Mouse (Mus musculus) hindbrain, embryonic 12.5 days (tissue): ENCODE results near the gene Sept9. TPM values are rescaled to one million over a fixed set of nuclear protein-coding genes. Genes with fewer than 3 reads are reported as not detected.

Experiments used
- ATAC-seq: fragments of 200-750 bp; cut with Nextera tagmentation; 2 replicates; pipeline ENCODE4 v1.8.0; 2017; ENCODE audit warnings: moderate TSS enrichment; ENCODE audit not compliant: low FRiP score
- H3K27ac ChIP-seq: fragments of 300-500 bp; sonication (generic); 2 replicates; pipeline ENCODE4 v1.5.1; 2016; ENCODE audit warnings: mild to moderate bottlenecking
- H3K27me3 ChIP-seq: fragments of 300-500 bp; sonication (generic); 2 replicates; pipeline ENCODE4 v1.6.1; 2016; ENCODE audit warnings: mild to moderate bottlenecking
- H3K36me3 ChIP-seq: fragments of 300-500 bp; sonication (generic); 2 replicates; pipeline ENCODE4 v1.6.1; 2016; ENCODE audit warnings: mild to moderate bottlenecking
- H3K4me1 ChIP-seq: fragments of 300-500 bp; sonication (generic); 2 replicates; pipeline ENCODE4 v1.6.1; 2016
- H3K4me2 ChIP-seq: fragments of 300-500 bp; sonication (generic); replicated peaks from 2 replicates; pipeline ENCODE4 v1.6.1; 2016; ENCODE audit warnings: mild to moderate bottlenecking
- H3K4me3 ChIP-seq: fragments of 300-500 bp; sonication (generic); 2 replicates; pipeline ENCODE4 v1.5.1; 2016; ENCODE audit warnings: mild to moderate bottlenecking
- H3K9ac ChIP-seq: fragments of 300-500 bp; sonication (generic); 2 replicates; pipeline ENCODE4 v1.6.1; 2016; ENCODE audit warnings: mild to moderate bottlenecking, moderate library complexity
- H3K9me3 ChIP-seq: fragments of 300-500 bp; sonication (generic); replicated peaks from 2 replicates; pipeline ENCODE4 v1.6.1; 2016; ENCODE audit warnings: mild to moderate bottlenecking
- WGBS: fragments of 180-500 bp; shearing (Covaris S2); methylation state at CpG from one replicate; pipeline ENCODE4 v1.1.7; 2016; 5-methylcytosine and 5-hydroxymethylcytosine counted together
- polyA plus RNA-seq: library from polyadenylated mRNA; unstranded; fragments of >200 nt; fragmentation: Nextera tagmentation; extraction: Ambion mirVana; gene quantifications from 2 replicates; pipeline ENCODE4 v1.2.1, GENCODE M21; 2016

The Sept9 gene
- polyA plus RNA-seq, 1 experiment from 2014 or later, result 165 TPM

DNA sequence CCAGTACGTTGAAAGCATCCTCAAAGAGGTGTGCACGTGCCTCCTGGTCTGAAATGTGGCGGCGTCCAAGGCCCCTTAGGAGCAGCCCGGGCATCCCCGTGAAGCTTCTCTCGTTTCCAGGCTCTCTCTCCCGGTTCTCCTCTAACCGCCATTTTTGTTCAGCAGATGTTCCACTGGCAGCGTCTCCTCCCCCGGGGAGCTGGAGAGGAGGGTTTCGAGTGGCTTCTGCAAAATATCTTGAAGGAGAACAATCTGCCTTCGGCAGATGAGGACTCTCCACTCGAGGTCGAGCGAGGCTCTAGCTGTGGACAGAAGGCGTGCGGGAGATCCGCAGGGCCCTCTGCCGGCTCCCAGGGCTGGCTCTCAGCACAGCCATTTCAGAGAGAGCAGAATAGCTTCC lies 173.7 kb downstream of the Sept9 start:
- no peak overlapping the region for H3K4me2 ChIP-seq
- H3K27me3 ChIP-seq, result 0 out of 2 replicates have a peak, but pooled peaks cover 2% of the 10 kb centered on the region
- peaks cover 15% of the 10 kb centered on the region for H3K4me1 ChIP-seq
- H3K27ac ChIP-seq, result no peak overlapping the region
- H3K9me3 ChIP-seq, result no peaks in the 10 kb centered on the region
- no peak for ATAC-seq
- 0 out of 2 replicates have a peak overlapping the region, but pooled peaks have one; percentile 13 for H3K9ac ChIP-seq
- no peaks in the 10 kb centered on the region for H3K36me3 ChIP-seq
- WGBS, result 75% methylated on average over 20 of the region's 20 CpGs
- no peak overlapping the region for H3K4me3 ChIP-seq

- H3K4me2 ChIP-seq, result no peak overlapping the region
- H3K4me1 ChIP-seq, result peaks cover 15% of the 10 kb centered on the region
- 28% methylated on average over 4 of the region's 4 CpGs for WGBS
- ATAC-seq, result no peak
- H3K27ac ChIP-seq, result no peak overlapping the region
- H3K9ac ChIP-seq, result no peak overlapping the region
- no peaks in the 10 kb centered on the region for H3K9me3 ChIP-seq
- H3K36me3 ChIP-seq, result no peaks in the 10 kb centered on the region
- 0 out of 2 replicates have a peak, but pooled peaks cover 2% of the 10 kb centered on the region for H3K27me3 ChIP-seq
- no peak overlapping the region for H3K4me3 ChIP-seq
Observed at GRCm38 (mm10) chr11:117373870-117374269, 174.4 kb downstream of the Sept9 start.

DNA sequence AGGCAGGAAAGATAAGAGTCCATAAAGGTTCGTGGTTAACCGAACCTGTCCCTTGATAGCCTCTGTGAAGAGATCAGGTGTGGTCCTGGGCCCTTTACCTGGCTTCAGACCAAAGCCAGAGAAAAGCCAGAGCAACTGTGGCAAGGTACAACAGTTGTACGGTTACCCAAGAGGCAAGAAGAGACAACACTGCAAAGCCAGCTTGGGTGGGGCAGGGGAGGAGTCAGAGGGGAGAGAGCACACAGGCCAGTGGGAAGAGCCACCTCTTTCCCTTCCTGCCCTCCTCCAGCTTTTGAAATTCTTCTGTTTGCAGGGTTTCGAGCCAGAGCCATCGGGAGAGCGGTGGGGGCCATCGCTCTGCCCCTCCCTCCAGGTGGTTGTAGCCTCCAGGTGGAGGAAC lies 174.8 kb downstream of the Sept9 start:
- H3K4me1 ChIP-seq, result peaks cover 15% of the 10 kb centered on the region
- H3K9ac ChIP-seq, result no peak overlapping the region
- H3K9me3 ChIP-seq, result no peaks in the 10 kb centered on the region
- no peak overlapping the region for H3K4me3 ChIP-seq
- H3K36me3 ChIP-seq, result no peaks in the 10 kb centered on the region
- no peak overlapping the region for H3K4me2 ChIP-seq
- no peak for ATAC-seq
- 62% methylated on average over 7 of the region's 7 CpGs for WGBS
- no peak overlapping the region for H3K27ac ChIP-seq
- 0 out of 2 replicates have a peak, but pooled peaks cover 2% of the 10 kb centered on the region for H3K27me3 ChIP-seq

GRCm38 (mm10) chr11:117379774-117380173 lies 180.3 kb downstream of the Sept9 start:
- no peak overlapping the region for H3K9ac ChIP-seq
- WGBS, result 78% methylated on average over 5 of the region's 5 CpGs
- H3K9me3 ChIP-seq, result no peaks in the 10 kb centered on the region
- peaks cover 24% of the 10 kb centered on the region for H3K27me3 ChIP-seq
- H3K4me1 ChIP-seq, result peaks cover 6% of the 10 kb centered on the region
- no peak overlapping the region for H3K27ac ChIP-seq
- H3K36me3 ChIP-seq, result no peaks in the 10 kb centered on the region
- H3K4me2 ChIP-seq, result no peak overlapping the region
- ATAC-seq, result no peak
- no peak overlapping the region for H3K4me3 ChIP-seq

GRCm38 (mm10) chr11:117384235-117384634 lies 184.8 kb downstream of the Sept9 start:
- H3K4me1 ChIP-seq, result peaks cover 16% of the 10 kb centered on the region
- no peak overlapping the region for H3K4me2 ChIP-seq
- 42% methylated on average over 9 of the region's 9 CpGs for WGBS
- ATAC-seq, result no peak
- H3K9me3 ChIP-seq, result no peaks in the 10 kb centered on the region
- no peaks in the 10 kb centered on the region for H3K36me3 ChIP-seq
- no peak overlapping the region for H3K9ac ChIP-seq
- no peak overlapping the region for H3K27ac ChIP-seq
- H3K27me3 ChIP-seq, result peaks cover 27% of the 10 kb centered on the region
- no peak overlapping the region for H3K4me3 ChIP-seq

- ATAC-seq, result peak; percentile 79
- H3K27me3 ChIP-seq, result peaks cover 27% of the 10 kb centered on the region
- H3K4me1 ChIP-seq, result peaks cover 18% of the 10 kb centered on the region
- 3% methylated on average over 16 of the region's 16 CpGs for WGBS
- H3K27ac ChIP-seq, result no peak overlapping the region
- no peaks in the 10 kb centered on the region for H3K9me3 ChIP-seq
- no peak overlapping the region for H3K4me3 ChIP-seq
- no peak overlapping the region; the same call in 1 of the 2 replicates for H3K4me2 ChIP-seq
- no peaks in the 10 kb centered on the region for H3K36me3 ChIP-seq
- H3K9ac ChIP-seq, result no peak overlapping the region
Observed at GRCm38 (mm10) chr11:117384897-117385296, 185.4 kb downstream of the Sept9 start.

- H3K27ac ChIP-seq, result no peak overlapping the region
- no peaks in the 10 kb centered on the region for H3K9me3 ChIP-seq
- H3K36me3 ChIP-seq, result no peaks in the 10 kb centered on the region
- no peak overlapping the region for H3K9ac ChIP-seq
- peaks cover 27% of the 10 kb centered on the region for H3K27me3 ChIP-seq
- H3K4me3 ChIP-seq, result no peak overlapping the region
- 52% methylated on average over 15 of the region's 15 CpGs for WGBS
- no peak for ATAC-seq
- H3K4me2 ChIP-seq, result no peak overlapping the region; the same call in 1 of the 2 replicates
- peaks cover 21% of the 10 kb centered on the region for H3K4me1 ChIP-seq
Observed at GRCm38 (mm10) chr11:117385331-117386103, 186.1 kb downstream of the Sept9 start.

DNA sequence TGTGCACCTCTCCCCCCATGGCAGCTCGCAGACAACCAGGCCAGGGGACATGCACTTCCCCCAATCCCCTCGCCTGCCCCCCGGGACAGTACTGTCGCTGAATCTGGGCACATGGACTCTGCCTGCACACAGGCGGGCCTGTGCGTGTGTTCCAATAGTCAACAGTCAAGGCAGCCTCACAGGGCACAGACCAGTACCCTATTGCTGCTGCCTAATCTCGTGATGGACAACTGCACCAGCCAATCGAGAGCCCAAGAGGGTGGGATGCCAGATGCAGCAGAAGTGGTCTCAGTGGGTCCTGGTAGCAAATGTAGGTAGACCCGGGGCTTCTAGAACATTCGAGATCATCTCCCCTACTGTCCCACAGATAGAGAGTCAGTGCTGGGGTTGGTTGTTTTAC lies 187.8 kb downstream of the Sept9 start:
- Histone ChIP-seq H3K9ac (no peak overlapping the region), H3K4me3 (no peak overlapping the region), H3K9me3 (no peaks in the 10 kb centered on the region), H3K27ac (no peak overlapping the region), H3K36me3 (no peaks in the 10 kb centered on the region), H3K4me1 (peaks cover 28% of the 10 kb centered on the region), H3K27me3 (peaks cover 24% of the 10 kb centered on the region), H3K4me2 (no peak overlapping the region)
- ATAC-seq, result no peak
- 78% methylated on average over 10 of the region's 10 CpGs for WGBS

DNA sequence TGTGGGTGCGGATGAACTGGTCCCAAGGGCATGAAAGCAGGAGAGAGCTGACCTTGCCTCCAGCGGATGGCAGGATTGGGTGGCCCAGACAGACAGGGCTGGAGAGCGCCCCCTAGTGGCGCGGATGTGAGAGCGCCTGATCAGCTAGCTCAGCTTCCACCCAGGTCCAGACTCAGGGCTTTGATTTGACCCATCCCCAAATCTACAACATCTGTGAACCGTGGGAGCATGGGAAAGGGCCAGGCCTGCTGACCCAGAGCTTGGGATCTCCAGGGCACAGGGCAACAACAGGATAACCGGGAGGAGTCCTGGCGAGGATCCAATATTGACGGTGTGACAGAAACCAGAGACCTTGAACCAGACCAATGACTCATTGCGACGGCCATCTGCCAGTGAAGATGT lies 190.5 kb downstream of the Sept9 start:
- H3K27ac ChIP-seq, result no peak overlapping the region
- no peak for ATAC-seq
- H3K4me3 ChIP-seq, result no peak overlapping the region
- peaks cover 35% of the 10 kb centered on the region for H3K4me1 ChIP-seq
- H3K9ac ChIP-seq, result no peak overlapping the region
- no peak overlapping the region for H3K4me2 ChIP-seq
- 38% methylated on average over 12 of the region's 12 CpGs for WGBS
- no peaks in the 10 kb centered on the region for H3K36me3 ChIP-seq
- H3K9me3 ChIP-seq, result no peaks in the 10 kb centered on the region
- H3K27me3 ChIP-seq, result peaks cover 8% of the 10 kb centered on the region

GRCm38 (mm10) chr11:117390774-117391534 lies 191.5 kb downstream of the Sept9 start:
- H3K4me2 ChIP-seq, result no peak overlapping the region
- H3K36me3 ChIP-seq, result no peaks in the 10 kb centered on the region
- peaks cover 37% of the 10 kb centered on the region for H3K4me1 ChIP-seq
- H3K4me3 ChIP-seq, result no peak overlapping the region
- no peak overlapping the region for H3K9ac ChIP-seq
- no peak for ATAC-seq
- H3K27ac ChIP-seq, result no peak overlapping the region
- peaks cover 8% of the 10 kb centered on the region for H3K27me3 ChIP-seq
- WGBS, result 25% methylated on average over 7 of the region's 7 CpGs
- no peaks in the 10 kb centered on the region for H3K9me3 ChIP-seq

DNA sequence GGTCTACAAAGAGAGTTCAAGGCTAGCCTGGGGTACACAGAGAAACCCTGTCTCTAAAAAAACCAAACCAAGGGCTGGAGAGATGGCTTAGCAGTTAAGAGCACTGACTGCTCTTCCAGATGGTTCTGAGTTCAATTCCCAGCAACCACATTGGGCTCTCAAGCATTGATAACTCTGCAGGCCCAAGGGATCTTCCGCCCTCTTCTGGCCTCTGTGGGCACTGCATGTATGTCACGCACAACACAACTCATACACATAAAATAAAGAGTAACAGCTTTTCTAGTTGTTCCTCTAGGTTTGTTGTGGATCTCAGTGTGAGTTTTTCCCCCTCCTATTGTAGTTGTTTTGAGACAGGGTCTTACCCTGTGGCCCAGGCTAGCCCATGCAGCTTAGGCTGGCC lies 192.8 kb downstream of the Sept9 start:
- Histone ChIP-seq H3K4me3 (no peak overlapping the region), H3K27me3 (peaks cover 11% of the 10 kb centered on the region; the same call in 1 of the 2 replicates), H3K4me2 (no peak overlapping the region), H3K27ac (no peak overlapping the region), H3K9ac (no peak overlapping the region), H3K4me1 (peaks cover 32% of the 10 kb centered on the region), H3K36me3 (no peaks in the 10 kb centered on the region), H3K9me3 (no peaks in the 10 kb centered on the region)
- ATAC-seq, result no peak
- WGBS, result 80% methylated on average over 2 of the region's 2 CpGs

DNA sequence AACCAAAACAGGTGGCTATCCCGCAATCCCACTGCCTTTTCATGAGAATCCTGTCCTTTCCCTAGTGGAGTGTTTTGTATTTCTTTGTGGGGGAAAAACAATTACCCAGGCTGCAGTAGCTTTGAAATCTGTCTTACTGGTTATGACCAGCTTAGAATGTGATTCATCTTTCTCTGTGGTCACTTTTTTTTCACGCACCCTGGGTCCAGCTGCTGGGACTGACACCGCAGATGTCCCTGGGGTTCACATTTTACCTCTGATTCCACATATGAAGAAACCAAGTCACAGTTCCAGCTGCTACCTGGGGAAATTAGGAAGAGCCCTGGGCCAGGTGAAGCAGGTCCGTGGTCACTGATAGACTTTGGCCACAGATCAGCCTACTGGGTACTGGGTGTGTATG lies 194.3 kb downstream of the Sept9 start:
- no peaks in the 10 kb centered on the region for H3K36me3 ChIP-seq
- H3K4me1 ChIP-seq, result peaks cover 41% of the 10 kb centered on the region
- peak overlapping the region; percentile 58; the same call in 1 of the 2 replicates for H3K9ac ChIP-seq
- no peaks in the 10 kb centered on the region for H3K9me3 ChIP-seq
- 63% methylated on average over 4 of the region's 4 CpGs for WGBS
- ATAC-seq, result no peak
- H3K27me3 ChIP-seq, result peaks cover 18% of the 10 kb centered on the region
- H3K4me3 ChIP-seq, result 0 out of 2 replicates have a peak overlapping the region, but pooled peaks have one; percentile 35
- peak overlapping the region; percentile 50; the same call in 1 of the 2 replicates for H3K27ac ChIP-seq
- H3K4me2 ChIP-seq, result peak overlapping the region; percentile 73
